Mouse (Mus musculus) erythroid progenitor cell, adult 5-6 weeks (primary cell): Measurements from ENCODE around the gene Fer1l4. TPM values are rescaled to one million over a fixed set of nuclear protein-coding genes. Genes with fewer than 3 reads are reported as not detected.

ENCODE experiments used
- ATAC-seq: replicated peaks from 2 replicates; pipeline ENCODE4 v1.8.0; 2016; ENCODE audit warnings: moderate number of reproducible peaks, mild to moderate bottlenecking, moderate TSS enrichment, inconsistent platforms; ENCODE audit not compliant: poor library complexity, low FRiP score, severe bottlenecking
- total RNA-seq, 2 experiments: library from RNA; stranded (forward) in 1 of 2; stranded (reverse) in 1 of 2; fragments of 150-400 nt in 1 of 2; fragments of 186-747, 209-891 nt in 1 of 2; gene quantifications; 2 replicates each; pipeline versions ENCODE4 v1.2.3 to v1.2.4; 2015 to 2017; ENCODE audit warnings: low replicate concordance in 2 of 2

Fer1l4 gene
- total RNA-seq (2015; ENCODE audit: low replicate concordance): not detected in 2 replicates
- not detected in 2 replicates for total RNA-seq (2017; ENCODE audit: low replicate concordance)

DNA sequence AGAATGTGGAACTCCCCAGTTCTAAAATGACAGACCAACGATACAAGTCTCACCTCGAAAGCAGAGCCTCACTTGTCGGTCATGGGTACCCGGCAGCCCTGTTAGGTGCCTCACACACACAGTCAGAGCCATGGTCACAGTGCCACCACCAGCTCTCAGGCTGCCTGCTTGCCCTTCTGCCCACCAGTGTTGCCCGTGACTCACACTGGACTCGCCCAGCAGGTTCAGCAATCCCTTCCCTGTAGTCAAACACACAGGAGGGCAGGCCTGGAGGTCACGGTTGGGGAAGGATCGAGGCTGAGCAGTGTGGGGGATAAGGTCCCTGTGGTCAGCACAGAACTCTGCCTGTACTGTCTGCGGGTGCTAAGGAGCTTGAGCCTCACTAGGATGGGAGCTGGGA lies at the start of gene Fer1l4:
Fer1l4 (minus strand) TSS at position 132 of the 400 bp plus-strand sequence.
- ATAC-seq: no peak

DNA sequence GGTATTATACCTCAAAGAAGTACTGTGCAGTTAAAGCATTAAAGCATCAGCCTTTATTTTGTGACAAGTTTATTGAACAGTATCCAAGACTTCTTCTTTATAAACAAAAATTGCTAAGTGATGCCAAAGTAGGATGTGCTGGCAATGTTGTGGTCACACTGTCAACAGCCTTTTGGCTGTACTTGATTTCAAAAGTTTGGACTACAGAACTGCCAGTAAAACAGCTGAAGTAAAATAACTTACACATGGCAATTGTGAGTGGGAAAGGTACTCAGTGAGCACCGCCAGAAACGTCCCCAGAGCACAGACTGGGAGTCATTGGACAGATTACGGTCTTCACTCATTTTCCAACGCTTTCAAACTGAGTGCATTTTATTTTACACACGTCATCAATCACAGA lies 39.2 kb upstream of the Fer1l4 start:
- ATAC-seq: no peak

DNA sequence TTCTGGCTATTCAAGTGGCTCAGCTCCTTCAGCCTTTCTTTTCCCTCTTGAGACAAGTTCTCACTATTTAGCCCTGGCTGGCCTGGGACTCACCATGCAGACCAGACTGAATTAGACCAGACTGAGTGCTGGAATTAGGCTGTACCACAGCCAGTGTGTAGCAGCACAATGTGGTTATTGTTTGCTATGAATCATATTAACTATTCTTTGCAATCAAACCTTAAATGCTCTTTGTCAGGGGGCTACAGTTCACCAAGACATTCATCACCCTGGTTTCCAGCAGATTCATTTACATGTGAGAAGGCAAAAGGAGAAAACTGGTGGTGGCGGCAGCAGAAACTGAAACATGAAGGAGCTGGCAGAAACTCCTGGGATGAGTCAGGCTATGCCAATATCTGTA lies 37.1 kb upstream of the Fer1l4 start:
- ATAC-seq: no peak

DNA sequence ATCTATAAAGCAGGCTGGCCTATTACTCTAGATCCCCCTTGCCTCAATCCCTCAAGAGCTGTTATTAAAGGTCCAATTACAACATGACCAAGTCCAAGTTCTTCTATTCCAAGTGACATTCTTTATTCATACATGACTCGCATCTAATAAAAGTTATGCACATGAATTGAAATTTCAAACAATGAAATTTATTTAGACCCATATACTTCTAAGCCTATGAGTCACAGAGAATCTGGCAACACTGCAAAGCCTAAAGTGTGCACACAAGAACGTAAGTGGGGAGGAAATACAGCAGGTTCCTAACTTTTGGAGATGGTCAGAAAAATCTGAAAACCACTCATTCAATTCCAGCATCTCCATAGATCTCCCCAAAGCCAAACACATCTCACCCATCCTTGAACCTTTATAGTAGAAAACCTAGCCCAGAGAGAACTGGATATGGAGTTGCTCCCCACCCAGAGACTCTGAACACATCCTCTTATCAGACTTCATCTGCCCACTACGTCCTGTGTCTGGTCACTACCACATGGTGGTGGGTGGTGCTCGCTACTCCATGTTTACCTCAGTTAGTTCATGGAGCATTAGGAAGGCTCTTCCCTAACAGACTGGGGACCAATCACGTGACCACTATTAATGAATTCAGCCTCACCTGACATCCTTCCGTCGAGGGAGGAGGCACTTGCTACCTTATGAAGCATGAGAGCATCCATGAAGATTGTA lies 34.8 kb upstream of the Fer1l4 start:
- ATAC-seq: no peak

DNA sequence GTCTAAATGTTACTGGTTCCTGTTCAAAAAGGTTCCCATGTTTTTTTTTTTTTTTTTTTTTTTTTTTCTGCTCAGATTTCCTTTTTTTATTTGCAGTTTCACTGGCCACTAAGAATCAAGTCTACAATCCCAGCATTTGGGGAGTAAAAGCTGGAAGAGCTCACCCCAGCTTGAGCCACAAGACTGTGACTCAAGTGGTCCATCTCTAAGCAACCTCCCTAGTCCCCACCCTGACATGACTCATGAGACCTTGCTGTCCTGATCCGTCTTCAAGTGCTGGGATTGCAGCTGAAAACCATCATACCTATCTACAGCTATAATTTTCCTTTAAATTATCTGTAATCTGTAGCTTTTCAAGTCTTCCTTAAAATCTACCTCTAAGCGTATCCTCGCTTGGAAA lies 31.8 kb upstream of the Fer1l4 start:
- no peak for ATAC-seq

DNA sequence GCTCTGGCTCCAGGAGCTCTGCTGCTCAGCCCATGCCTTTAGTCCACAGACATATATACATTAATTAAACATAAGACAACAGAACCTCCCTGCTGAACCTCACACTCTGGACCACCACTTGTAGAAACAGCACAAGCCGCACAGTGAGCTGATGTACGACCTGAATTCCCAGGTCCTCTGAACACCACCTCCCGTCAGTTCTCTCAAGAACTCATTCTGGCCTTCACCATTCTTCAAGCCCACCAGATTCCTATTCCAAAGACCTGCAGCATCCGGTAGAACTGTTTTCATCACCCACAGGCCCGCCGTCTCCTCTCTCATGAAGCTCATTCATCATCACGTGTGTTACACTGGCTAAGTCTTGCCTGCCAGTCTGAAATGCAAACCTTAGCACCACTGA lies 27.6 kb upstream of the Fer1l4 start:
- ATAC-seq: no peak

DNA sequence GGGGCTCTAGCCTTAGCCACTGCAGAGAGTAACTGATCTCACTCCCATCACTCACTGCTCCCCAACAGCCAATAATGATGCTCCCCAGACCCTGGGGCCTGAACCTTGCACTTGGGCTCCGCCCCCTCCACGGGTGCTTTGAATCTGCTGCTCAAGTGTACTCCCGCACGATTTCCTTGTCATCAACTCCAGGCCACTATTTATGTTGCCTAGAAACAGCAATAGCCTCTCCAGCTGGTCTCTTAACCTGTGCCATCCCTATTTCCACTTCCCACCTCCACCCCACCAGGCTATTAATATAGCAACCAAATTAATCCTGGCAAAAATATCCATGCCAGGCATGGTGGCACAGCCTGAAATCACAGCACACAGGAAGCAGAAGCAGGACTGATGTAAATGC lies 26.9 kb upstream of the Fer1l4 start:
- no peak for ATAC-seq

DNA sequence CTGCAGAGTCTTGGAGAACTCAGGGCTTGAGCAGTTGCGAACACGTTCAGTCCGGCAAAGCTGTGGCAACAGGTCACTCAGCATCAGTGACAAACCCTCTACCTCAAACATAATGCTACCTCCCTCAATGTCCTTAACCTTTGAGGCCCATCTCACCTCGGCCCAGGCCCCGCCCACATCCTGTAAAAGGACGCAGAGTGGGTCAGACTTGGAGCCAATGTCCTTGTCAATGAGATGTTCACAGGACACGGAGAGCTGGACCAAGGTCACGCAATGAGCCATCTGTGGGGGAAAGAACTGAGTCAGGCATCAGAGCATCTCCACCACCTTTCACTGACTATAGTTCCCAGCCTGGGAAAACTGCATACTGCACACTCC lies 26.4 kb upstream of the Fer1l4 start:
- ATAC-seq: no peak

DNA sequence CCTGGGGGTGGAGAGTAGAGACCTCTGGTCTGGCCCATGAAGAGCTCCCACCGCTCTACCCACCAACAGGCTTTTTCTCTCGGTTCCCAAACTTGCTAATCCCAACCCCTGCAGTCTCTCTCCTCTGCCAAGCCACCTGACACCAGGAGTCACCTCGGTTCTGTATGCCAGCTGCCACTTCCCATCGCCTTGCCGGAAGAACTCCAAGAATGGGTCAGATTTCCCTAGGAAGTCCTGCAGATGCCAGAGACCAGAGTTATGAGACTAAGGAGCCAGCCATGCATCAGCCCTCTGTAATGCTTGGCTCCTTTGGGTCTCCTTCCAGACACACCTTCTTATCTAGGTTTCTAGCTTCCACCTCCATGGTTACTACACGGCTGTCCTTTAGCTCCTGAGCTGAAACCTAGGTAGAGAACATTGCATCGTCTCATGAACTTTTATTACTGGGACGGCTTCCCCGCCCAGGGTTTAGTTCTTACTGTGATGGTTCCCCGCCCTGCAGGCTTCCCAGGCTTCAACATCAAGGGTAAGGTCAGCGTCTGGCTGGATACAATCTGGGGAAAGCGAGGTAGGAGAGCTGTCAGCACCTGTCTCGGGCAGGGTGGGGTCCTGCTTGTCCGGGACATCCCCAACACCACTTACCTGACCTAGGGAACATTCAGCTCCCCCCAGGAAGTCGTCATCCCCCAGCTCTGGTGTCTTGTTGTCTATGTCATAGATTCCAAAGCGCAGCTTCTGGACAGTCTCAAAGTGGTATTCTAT lies 25.9 kb upstream of the Fer1l4 start:
- no peak for ATAC-seq

DNA sequence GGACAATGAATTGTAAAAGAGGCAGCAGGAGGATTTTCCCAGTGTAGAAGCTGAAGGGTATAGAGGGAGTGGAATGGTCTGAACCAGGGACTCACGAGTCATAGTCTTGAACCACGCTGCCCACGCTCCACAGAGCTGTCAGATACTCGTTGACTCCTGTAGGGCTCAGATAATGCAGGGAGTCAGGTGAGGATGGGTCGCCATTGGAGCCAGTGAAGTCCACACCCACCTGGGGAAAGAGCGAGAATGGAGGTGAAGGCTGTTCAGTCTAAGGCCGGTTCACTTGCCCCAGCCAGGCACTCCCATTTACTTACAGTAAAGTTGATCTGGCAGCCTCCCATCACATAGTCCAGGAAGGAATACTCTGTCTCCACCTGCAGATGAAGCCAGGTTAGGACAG lies 24.7 kb upstream of the Fer1l4 start:
- ATAC-seq: no peak

DNA sequence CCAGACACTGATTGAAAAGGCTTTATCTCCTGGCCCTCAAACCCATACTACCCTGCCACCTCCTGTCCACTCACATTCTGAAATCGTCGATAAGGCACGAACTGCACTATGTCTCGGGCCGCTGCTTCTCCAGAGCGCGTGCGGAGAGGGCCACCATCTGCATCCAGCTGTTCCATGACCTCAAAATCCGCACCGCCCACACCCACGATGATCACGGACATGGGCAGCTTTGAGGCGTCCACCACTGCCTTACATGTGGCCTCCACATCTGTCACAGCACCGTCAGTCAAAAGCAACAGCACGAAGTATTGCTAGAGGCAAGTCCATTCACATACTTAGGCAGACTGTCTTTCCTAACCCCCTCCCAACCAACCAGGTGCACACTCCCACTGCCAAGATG lies 21.0 kb upstream of the Fer1l4 start:
- no peak for ATAC-seq

DNA sequence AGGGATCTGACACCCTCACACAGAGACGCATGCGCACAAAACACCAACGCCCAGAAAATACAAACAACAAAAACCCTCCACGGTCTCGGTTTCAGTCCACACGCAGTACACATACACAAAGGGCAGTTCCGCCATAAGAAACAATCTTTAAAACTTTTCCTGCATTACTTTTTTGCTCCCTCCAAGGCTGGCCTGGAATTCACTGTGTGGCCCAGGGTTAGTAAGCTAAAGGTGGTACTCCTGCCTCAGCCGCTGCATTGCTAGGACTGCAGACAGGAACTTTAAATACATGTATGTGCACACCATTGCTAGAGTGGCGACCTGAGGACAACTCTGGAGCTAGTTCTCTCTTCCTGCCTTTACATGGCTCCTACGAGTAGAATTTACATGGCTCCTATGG lies 18.5 kb upstream of the Fer1l4 start:
- ATAC-seq: no peak

DNA sequence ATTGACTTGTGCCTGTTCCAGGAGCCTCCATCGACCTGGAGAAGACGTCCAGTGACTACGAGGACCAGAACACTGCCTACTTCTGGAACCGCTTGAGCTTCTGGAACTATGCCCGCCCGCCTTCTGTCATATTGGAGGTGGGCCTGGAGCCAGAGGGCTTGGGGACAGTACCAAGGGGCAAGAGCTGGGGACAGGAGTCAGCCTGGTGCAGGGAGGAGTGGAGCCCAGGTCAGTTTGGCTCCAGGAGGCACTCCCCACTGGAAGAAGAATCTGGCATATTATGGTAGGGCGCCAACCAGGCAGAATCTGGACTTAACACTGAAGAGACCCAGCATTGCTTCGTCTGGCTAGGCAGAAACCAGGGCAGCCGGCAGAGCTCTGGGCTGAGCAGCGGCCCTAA lies 15.2 kb upstream of the Fer1l4 start:
- no peak for ATAC-seq

DNA sequence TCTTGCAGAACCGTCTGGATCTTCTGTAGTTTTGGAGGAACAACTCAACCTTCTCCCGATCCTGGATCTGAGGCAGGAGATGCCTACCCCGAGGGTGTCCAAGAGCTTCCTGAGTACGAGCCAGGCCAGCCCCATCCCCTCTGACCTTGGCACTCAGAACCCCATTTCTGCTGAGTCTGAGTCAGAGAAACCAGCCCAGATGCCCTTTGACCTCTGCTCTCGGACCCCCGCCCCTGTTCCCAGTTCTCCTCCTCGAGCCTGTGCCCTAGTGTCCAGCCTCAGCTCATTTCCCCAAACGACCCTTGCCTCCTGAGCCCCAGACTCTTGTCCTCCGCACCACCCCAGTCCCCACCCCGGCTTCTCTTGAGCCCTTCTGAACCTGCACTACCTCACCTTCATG lies 13.4 kb upstream of the Fer1l4 start:
- ATAC-seq: no peak

DNA sequence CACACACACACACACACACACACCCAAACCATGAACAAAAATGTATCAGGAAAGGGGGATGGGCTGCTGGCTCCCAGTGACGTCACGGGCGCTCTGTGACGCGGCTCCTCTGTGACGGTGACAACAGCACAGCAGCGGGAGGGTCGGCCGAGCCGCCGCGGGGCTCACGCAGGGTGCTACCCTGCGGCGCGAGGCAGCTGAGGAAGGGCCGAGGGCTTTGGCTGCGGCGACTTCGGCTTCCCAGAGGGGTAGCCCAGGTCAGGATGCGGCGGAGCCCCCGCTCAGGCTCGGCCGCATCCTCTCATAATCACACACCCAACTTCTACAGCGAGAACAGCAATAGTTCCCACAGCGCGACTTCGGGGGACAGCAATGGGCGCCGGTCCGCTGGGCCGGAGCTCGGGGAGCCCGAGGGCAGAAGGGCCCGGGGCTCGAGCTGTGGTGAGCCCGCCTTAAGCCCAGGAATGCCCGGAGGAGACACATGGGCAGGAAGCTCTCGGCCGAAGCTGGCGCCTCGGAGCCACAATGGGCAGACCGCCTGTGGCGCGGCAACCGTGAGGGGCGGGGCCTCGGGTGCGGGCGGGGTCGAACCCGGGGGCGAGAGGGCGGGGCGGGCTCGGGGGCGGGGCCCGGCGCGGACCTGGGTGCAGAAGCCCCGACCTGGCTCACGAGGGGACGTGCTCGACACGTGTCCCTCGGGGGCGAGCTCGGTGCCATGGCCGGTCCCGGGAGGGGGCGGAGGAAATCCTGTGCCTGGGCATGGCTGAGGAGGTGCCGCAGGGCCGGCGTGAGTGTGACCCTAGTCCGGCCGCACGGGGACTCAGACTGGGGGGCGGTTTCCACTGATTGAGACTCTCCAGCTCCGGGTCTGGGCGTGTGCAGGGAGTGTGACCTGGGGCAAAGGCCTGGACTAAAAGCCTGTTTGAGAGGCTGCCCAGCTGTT lies 12.6 kb upstream of the Fer1l4 start, which contains the start of gene Spag4:
Spag4 (plus strand) TSS at position 77 of the 943 bp plus-strand sequence.
- peak; percentile 63 for ATAC-seq

DNA sequence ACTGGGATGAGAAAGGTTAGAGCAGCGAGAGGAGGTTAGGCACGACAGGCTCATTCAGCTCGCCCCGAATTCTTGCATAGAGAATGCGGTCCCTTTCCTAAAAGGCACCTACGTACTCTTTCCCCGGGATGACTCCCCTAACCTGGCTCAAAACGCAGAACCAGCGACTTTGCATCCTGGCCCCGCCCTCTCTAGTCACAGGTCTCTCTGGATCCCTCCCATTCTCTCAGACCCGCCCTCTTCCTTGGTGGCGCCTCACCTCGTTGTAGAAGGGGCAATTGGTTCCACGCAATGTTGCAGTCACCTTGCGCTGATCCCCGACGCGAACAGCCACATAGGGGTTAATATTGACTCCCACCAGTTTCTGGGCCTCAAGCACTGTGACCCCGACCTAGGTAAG lies 4.8 kb downstream of the Fer1l4 start:
- ATAC-seq: no peak

DNA sequence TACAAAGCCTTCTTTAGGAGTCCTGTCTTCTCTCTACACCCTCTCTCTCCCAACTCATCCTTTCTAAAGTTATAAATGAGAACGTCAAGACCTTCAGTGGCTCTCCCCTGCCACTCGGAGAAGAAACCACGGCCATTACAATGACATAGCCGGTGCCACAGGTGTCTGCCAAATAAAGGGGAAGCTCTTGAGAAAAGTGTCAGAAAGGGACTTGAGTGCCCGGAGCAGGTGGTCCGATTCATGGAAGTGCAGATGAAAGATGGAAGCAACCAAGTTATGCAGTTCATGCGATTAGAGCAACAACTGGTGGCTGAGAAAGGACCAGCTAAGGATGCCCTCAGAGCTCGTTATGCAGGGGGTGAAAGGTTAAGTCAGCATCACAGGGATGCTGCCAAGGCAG lies 9.8 kb downstream of the Fer1l4 start:
- no peak for ATAC-seq

DNA sequence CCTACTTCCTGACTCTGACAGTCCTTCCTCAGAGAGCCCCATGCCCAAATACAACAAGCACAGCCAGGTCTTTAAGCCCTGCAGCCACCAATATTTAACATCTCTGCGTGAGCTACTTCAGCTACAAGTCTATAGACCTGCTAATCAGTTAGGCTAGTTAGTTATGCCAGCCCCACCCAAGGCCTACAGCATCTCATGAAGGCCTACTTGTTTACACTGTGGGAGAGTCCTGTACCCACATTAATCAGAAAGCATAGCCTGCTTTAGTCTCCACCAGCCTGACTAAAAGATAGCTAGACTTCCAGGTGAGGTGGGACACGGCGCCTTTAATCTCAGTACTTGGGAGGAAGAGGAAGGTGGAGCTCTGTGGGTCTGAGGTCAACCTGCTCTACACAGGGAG lies 13.4 kb downstream of the Fer1l4 start:
- no peak for ATAC-seq

DNA sequence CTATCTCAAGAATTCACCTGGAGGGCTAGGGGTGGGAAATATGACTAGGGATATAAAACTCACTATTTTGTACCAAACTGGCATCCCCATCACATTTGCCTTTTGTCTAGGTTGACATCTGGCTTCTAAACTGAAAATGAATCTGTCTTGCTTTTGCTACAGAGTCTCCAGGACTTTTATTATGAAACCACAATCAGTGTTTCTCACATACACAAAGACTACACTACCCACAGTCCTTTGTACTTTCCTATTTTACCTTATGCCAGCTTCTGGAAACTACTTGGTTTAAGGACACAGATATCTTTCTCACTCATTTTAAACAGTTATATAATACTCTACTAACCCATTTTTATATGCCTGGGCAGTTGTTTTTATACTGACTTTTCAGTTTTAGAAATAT lies 27.3 kb downstream of the Fer1l4 start:
- ATAC-seq: no peak

DNA sequence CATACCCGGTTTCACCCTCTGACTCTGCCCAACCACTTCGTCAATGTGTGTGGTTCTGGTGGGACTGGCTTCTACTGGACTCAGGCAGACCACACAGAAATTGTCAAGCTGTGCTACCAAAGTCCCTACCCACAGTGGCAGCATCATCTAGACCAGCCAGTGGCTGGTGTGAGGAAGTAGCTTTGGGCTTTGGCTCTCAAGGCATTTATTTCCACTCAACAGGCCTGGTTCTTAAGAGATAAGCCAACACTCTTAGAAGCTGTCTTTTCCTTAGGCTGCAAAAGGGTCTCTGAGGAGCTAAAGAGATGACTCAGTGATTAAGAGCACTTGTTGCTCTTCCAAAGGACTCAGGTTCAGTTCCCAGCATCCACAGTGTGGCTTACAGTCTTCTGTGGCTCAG lies 31.0 kb downstream of the Fer1l4 start:
- ATAC-seq: no peak
